Mouse (Mus musculus) erythroblast, embryonic 14.5 days (primary cell): ENCODE results near the gene Zfp358.

Experiments
- GATA1 ChIP-seq: IDR thresholded peaks from 2 replicates; pipeline ENCODE4 v1.6.1; 2012; ENCODE audit warnings: low read length, inconsistent platforms, mixed read lengths
- TAL1 ChIP-seq: IDR thresholded peaks from 3 replicates; pipeline ENCODE4 v1.6.1; 2012; ENCODE audit warnings: low read length, inconsistent platforms, mixed read lengths

DNA sequence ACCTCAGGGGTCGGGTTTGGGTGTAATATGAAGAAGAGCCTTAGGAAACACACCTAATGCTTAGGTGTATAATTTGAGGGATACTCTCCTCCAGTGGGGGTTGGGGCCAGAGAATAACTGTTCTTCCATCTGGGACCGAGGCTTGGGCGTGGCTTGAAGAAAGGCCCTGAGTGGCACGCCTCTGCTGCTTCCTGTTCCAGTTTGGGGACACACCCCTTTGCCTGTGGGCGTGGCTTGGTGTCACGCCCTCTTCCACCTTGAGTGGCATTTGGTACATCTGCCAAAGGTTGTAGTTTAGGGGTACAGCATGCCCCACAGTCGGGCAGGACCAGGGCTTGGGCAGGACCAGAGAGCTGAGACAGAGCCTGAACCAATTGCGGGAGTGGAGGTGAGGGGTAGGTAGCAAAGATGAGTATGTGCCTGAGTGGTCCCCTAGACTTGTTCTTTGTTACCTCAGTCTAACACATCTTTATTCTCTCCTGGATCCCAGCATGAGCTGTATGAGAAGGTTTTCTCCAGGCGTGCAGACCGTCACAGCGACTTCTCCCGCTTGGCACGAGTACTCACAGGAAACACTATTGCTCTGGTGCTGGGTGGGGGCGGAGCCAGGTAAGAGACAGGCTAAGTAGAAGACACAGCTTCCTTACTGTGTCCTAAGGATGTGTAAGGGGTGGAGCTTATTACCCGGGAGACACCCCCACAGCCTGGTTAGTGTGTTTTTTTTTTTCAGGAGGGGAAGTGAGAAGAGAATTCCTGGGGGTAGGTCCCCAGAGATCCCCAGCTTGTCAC, 43.3 kb downstream of the Zfp358 start:
- TF ChIP-seq GATA1 (no peak), TAL1 (no peak)
